Mouse (Mus musculus): Measurements from ENCODE around the gene Tlr9. TPM values are rescaled to one million over a fixed set of nuclear protein-coding genes. Genes with fewer than 3 reads are reported as not detected.
A peak's percentile ranks its signal among the peaks of the same experiment; 100 is the strongest.

Tlr9 gene
- total RNA-seq, 1 experiment from 2014 or later: 6.6 TPM

- no peak for ATAC-seq (replicated peaks; ENCODE audit: insufficient number of reproducible peaks, low FRiP score, low TSS enrichment, poor library complexity, severe bottlenecking)
Observed at GRCm38 (mm10) chr9:106258990-106259389, 36.6 kb downstream of the Tlr9 start.

- peak; percentile 87 for ATAC-seq (replicated peaks; ENCODE audit: insufficient number of reproducible peaks, low FRiP score, low TSS enrichment, poor library complexity, severe bottlenecking)
Observed at GRCm38 (mm10) chr9:106261058-106261457, 38.7 kb downstream of the Tlr9 start.

- no peak for ATAC-seq (replicated peaks; ENCODE audit: insufficient number of reproducible peaks, low FRiP score, low TSS enrichment, poor library complexity, severe bottlenecking)
Observed at GRCm38 (mm10) chr9:106261491-106261890, 39.1 kb downstream of the Tlr9 start.

- ATAC-seq (replicated peaks; ENCODE audit: insufficient number of reproducible peaks, low FRiP score, low TSS enrichment, poor library complexity, severe bottlenecking): no peak
Observed at GRCm38 (mm10) chr9:106262075-106262474, 39.7 kb downstream of the Tlr9 start.

GRCm38 (mm10) chr9:106263381-106263924, 41.1 kb downstream of the Tlr9 start:
- ATAC-seq (replicated peaks; ENCODE audit: insufficient number of reproducible peaks, low FRiP score, low TSS enrichment, poor library complexity, severe bottlenecking): no peak

GRCm38 (mm10) chr9:106265358-106266075, 43.1 kb downstream of the Tlr9 start:
- no peak for ATAC-seq (replicated peaks; ENCODE audit: insufficient number of reproducible peaks, low FRiP score, low TSS enrichment, poor library complexity, severe bottlenecking)

GRCm38 (mm10) chr9:106266936-106267657, 44.7 kb downstream of the Tlr9 start:
- ATAC-seq (replicated peaks; ENCODE audit: insufficient number of reproducible peaks, low FRiP score, low TSS enrichment, poor library complexity, severe bottlenecking): no peak

GRCm38 (mm10) chr9:106268421-106268820, 46.0 kb downstream of the Tlr9 start:
- no peak for ATAC-seq (replicated peaks; ENCODE audit: insufficient number of reproducible peaks, low FRiP score, low TSS enrichment, poor library complexity, severe bottlenecking)

- no peak for ATAC-seq (replicated peaks; ENCODE audit: insufficient number of reproducible peaks, low FRiP score, low TSS enrichment, poor library complexity, severe bottlenecking)
Observed at GRCm38 (mm10) chr9:106269076-106269788, 46.8 kb downstream of the Tlr9 start.

- peak; percentile 64 for ATAC-seq (replicated peaks; ENCODE audit: insufficient number of reproducible peaks, low FRiP score, low TSS enrichment, poor library complexity, severe bottlenecking)
Observed at GRCm38 (mm10) chr9:106269879-106270278, 47.5 kb downstream of the Tlr9 start.

- no peak for ATAC-seq (replicated peaks; ENCODE audit: insufficient number of reproducible peaks, low FRiP score, low TSS enrichment, poor library complexity, severe bottlenecking)
Observed at GRCm38 (mm10) chr9:106270656-106271055, 48.3 kb downstream of the Tlr9 start.

- ATAC-seq (replicated peaks; ENCODE audit: insufficient number of reproducible peaks, low FRiP score, low TSS enrichment, poor library complexity, severe bottlenecking): no peak
Observed at GRCm38 (mm10) chr9:106272288-106272687, 49.9 kb downstream of the Tlr9 start.

- no peak for ATAC-seq (replicated peaks; ENCODE audit: insufficient number of reproducible peaks, low FRiP score, low TSS enrichment, poor library complexity, severe bottlenecking)
Observed at GRCm38 (mm10) chr9:106273276-106273675, 50.9 kb downstream of the Tlr9 start.

- ATAC-seq (replicated peaks; ENCODE audit: insufficient number of reproducible peaks, low FRiP score, low TSS enrichment, poor library complexity, severe bottlenecking): no peak
Observed at GRCm38 (mm10) chr9:106273791-106274190, 51.4 kb downstream of the Tlr9 start.

GRCm38 (mm10) chr9:106274652-106275180, 52.3 kb downstream of the Tlr9 start:
- ATAC-seq (replicated peaks; ENCODE audit: insufficient number of reproducible peaks, low FRiP score, low TSS enrichment, poor library complexity, severe bottlenecking): no peak

GRCm38 (mm10) chr9:106275806-106276205, 53.4 kb downstream of the Tlr9 start:
- no peak for ATAC-seq (replicated peaks; ENCODE audit: insufficient number of reproducible peaks, low FRiP score, low TSS enrichment, poor library complexity, severe bottlenecking)

Data from monocyte, adult 5-6 weeks (primary cell).